Mouse (Mus musculus) cortical plate, adult 2 months (tissue): Measurements from ENCODE around the gene Stum. TPM values are rescaled to one million over a fixed set of nuclear protein-coding genes. Genes with fewer than 3 reads are reported as not detected.
A peak's percentile ranks its signal among the peaks of the same experiment; 100 is the strongest.

Experiments
- H3K27ac ChIP-seq: fragments of 200-500 bp; 2 replicates; pipeline ENCODE4 v1.5.1; 2012; ENCODE audit warnings: low read length, control low read depth, inconsistent platforms; ENCODE audit not compliant: insufficient read depth
- H3K4me1 ChIP-seq: fragments of 200-500 bp; 2 replicates; pipeline ENCODE4 v1.6.1; 2011; ENCODE audit warnings: low read length; ENCODE audit not compliant: control insufficient read depth, insufficient read depth
- H3K4me3 ChIP-seq: fragments of 200-500 bp; 2 replicates; pipeline ENCODE4 v1.5.1; 2011; ENCODE audit warnings: mild to moderate bottlenecking, low read length, control low read depth; ENCODE audit not compliant: insufficient read depth
- CTCF ChIP-seq: fragments of 200-500 bp; IDR thresholded peaks from 2 replicates; pipeline ENCODE4 v1.5.1; 2011; ENCODE audit warnings: mild to moderate bottlenecking, control low read depth, low read length; ENCODE audit not compliant: insufficient read depth; ENCODE audit errors: extremely low read depth
- POLR2A ChIP-seq: fragments of 200-500 bp; IDR thresholded peaks from 2 replicates; pipeline ENCODE4 v1.6.1; 2011; ENCODE audit warnings: mild to moderate bottlenecking, low read length, control low read depth; ENCODE audit not compliant: insufficient read depth; ENCODE audit errors: extremely low read depth
- polyA plus RNA-seq: library from polyadenylated mRNA; depleted of rRNA; stranded (reverse); fragments of >200 nt; gene quantifications from 2 replicates; pipeline ENCODE4 v1.2.3, GENCODE M21; 2012

Gene Stum
- polyA plus RNA-seq, 1 experiment: 93.7 TPM

- Histone ChIP-seq H3K27ac (peak overlapping the region; percentile 49), H3K4me1 (peaks cover 15% of the 10 kb centered on the region), H3K4me3 (no peak overlapping the region)
- TF ChIP-seq CTCF (no peak), POLR2A (no peak)
Observed at GRCm38 (mm10) chr1:180465620-180466019, 17.7 kb downstream of the Stum start.

- Histone ChIP-seq H3K4me1 (peaks cover 18% of the 10 kb centered on the region), H3K4me3 (no peak overlapping the region), H3K27ac (peak overlapping the region; percentile 49)
- no peak for TF ChIP-seq CTCF
- no peak for TF ChIP-seq POLR2A
Observed at GRCm38 (mm10) chr1:180464357-180464756, 18.9 kb downstream of the Stum start.

- Histone ChIP-seq H3K27ac (no peak overlapping the region), H3K4me3 (no peak overlapping the region), H3K4me1 (peaks cover 22% of the 10 kb centered on the region)
- TF ChIP-seq CTCF: no peak
- no peak for TF ChIP-seq POLR2A
Observed at GRCm38 (mm10) chr1:180462983-180463475, 20.3 kb downstream of the Stum start.

GRCm38 (mm10) chr1:180462396-180462795, 20.9 kb downstream of the Stum start:
- Histone ChIP-seq H3K27ac (0 out of 2 replicates have a peak overlapping the region, but pooled peaks have one; percentile 19), H3K4me1 (peaks cover 23% of the 10 kb centered on the region)

GRCm38 (mm10) chr1:180460721-180461120, 22.6 kb downstream of the Stum start:
- TF ChIP-seq POLR2A (no peak), CTCF (no peak)
- H3K27ac ChIP-seq: no peak overlapping the region
- H3K4me1 ChIP-seq: peaks cover 25% of the 10 kb centered on the region
- no peak overlapping the region for H3K4me3 ChIP-seq

More at GRCm38 (mm10) chr1:180462396-180462795, 20.9 kb downstream of the Stum start:
- TF ChIP-seq POLR2A (no peak), CTCF (no peak)
- H3K4me3 ChIP-seq: no peak overlapping the region

GRCm38 (mm10) chr1:180458680-180459079, 24.6 kb downstream of the Stum start:
- TF ChIP-seq CTCF (no peak), POLR2A (no peak)

GRCm38 (mm10) chr1:180458274-180458673, 25.0 kb downstream of the Stum start:
- H3K27ac ChIP-seq: no peak overlapping the region
- peaks cover 16% of the 10 kb centered on the region for H3K4me1 ChIP-seq
- no peak for TF ChIP-seq POLR2A
- no peak for TF ChIP-seq CTCF
- no peak overlapping the region for H3K4me3 ChIP-seq

More at GRCm38 (mm10) chr1:180458680-180459079, 24.6 kb downstream of the Stum start:
- no peak overlapping the region for H3K4me3 ChIP-seq
- no peak overlapping the region for H3K27ac ChIP-seq
- H3K4me1 ChIP-seq: peaks cover 16% of the 10 kb centered on the region

GRCm38 (mm10) chr1:180449641-180450040, 33.7 kb downstream of the Stum start:
- no peak for TF ChIP-seq CTCF
- TF ChIP-seq POLR2A: no peak
- Histone ChIP-seq H3K4me1 (peaks cover 8% of the 10 kb centered on the region), H3K4me3 (no peak overlapping the region), H3K27ac (no peak overlapping the region)

- no peak for TF ChIP-seq CTCF
- TF ChIP-seq POLR2A: no peak
- Histone ChIP-seq H3K27ac (no peak overlapping the region), H3K4me3 (no peak overlapping the region)
Observed at GRCm38 (mm10) chr1:180444411-180444810, 38.9 kb downstream of the Stum start.

GRCm38 (mm10) chr1:180439496-180439895, 43.8 kb downstream of the Stum start:
- no peak overlapping the region for H3K4me3 ChIP-seq

More at GRCm38 (mm10) chr1:180444411-180444810, 38.9 kb downstream of the Stum start:
- H3K4me1 ChIP-seq: peaks cover 8% of the 10 kb centered on the region

GRCm38 (mm10) chr1:180434925-180435324, 48.4 kb downstream of the Stum start:
- Histone ChIP-seq H3K27ac (no peak overlapping the region), H3K4me1 (no peaks in the 10 kb centered on the region), H3K4me3 (no peak overlapping the region)
- TF ChIP-seq POLR2A (no peak), CTCF (no peak)

More at GRCm38 (mm10) chr1:180439496-180439895, 43.8 kb downstream of the Stum start:
- Histone ChIP-seq H3K4me1 (no peaks in the 10 kb centered on the region), H3K27ac (no peak overlapping the region)
- no peak for TF ChIP-seq CTCF
